Mouse (Mus musculus): ENCODE results near the gene Mast1.

Mast1 gene

DNA sequence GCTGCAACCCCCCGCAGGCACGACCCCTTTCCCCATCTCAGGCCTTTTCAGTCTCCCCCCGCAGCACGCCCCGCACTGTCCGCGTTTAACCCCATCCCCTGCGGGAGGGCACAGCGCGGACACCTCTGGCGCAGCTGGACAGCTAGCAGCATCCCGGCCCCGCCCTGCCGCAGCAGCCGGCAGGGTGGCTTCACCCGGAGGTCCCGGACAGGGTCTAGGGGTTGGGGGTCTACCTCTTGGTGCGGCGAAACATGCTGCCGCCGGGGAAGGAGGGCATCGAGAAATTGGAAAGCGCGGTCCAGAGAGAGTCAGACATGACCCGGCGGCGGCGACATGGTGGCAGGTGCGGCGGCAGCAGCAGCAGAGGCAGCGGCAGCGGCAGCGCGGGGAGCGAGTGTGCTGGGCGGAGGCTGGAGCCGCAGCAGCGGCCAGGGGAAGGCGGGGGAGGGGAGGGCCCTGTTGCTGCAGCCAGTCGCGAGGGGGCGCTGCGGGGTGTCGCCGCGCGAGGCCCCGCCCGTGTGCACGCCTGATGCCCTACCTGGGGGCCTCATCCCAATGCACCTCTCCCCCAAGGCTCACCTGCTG, at the start of gene Mast1:
TSS of gene Mast1 (minus strand) at position 398 of the 585 bp plus-strand sequence.
- no peak for DNase-seq (ENCODE audit: low read depth, low spot score)

DNA sequence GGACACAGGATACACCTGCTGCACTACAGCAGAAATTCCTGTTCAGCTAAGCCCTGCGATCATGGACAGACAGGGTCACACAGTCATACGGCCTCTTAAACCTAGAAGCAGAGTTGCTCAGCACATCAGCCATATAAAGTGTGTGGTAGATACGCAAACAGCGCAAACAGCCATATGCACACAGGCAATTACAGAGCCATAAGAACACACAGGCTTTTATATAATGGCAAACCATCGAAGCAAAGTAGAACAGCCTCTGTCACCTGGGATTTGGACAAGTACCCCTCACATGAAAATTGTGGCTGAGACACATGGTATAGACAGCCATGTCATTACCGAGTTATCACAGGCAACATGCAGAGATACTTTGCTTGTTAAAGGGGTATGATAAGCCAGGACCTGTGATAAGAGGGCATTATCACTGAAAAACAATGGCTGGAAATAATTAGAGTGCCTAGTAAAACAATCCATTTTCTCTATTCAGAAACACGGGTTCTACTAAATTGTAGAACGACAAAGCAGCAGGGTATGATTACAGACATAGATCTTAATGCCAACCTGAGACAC, 49.3 kb upstream of the Mast1 start:
- DNase-seq (ENCODE audit: low read depth, low spot score) = no peak

DNA sequence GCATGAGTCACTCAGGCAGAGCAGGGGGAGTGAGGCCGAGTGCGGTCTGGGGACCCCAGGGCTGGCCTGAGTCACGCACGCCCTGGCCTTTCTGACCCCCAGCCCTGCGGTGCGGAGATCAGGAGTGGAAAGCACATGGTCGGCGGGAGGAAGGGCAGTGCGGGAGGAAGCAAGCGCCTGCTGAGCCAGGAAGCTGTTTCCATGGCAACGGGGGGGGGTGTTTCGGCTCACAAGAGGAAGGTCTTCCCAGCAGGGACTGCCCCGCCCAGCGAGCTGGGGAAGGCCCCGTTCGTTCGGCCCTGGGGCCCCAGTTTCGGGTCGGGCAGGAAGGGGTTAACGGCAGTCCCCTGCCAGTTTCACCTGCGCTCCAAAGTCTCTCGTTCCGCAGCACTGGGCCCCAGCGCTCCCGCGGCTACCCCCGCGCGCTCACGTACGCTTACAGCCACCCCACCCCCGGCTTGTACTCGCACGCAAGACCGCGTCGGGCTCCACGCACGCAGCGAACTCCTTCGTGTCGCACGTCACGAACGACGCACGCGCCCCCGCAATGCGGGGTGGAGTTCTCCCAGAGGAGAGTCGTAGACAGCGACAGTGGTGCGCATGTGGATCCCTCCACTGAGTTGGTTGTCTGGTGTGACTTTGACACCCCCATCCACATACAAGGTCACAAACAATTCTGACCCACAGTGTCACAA, 48.7 kb upstream of the Mast1 start:
- peak; percentile 85 for DNase-seq (ENCODE audit: low read depth, low spot score)

DNA sequence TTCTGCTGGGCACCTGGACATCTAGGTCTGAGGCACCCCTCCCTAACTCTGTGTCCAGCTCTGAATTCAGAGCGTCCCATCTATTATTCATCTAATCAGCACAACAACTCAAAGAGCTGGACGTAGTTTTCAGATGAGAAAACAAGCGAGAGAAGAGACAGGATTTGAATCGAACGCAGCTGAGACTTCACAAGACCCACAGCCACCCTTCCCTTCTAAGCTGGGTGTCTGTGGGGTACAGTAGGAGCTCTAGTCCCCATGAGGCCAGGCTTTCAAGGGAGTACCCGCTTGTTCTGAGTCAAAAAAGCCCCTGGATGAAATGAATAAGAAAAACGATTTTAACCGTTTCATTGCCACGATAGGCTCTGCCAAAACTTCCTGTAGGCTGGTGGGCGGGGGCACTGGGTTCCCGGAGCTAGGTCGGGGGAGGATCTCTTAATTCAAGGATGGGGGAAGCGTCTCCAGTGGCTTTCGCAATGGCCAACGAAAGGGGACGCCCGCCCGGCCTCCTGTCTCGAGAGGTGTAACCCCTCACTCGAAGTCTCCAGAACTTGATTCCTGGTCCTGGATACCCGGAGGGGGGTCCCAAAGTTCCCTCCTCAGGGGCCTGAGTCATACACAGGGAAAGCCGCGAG, 48.0 kb upstream of the Mast1 start:
- DNase-seq (ENCODE audit: low read depth, low spot score) = no peak

DNA sequence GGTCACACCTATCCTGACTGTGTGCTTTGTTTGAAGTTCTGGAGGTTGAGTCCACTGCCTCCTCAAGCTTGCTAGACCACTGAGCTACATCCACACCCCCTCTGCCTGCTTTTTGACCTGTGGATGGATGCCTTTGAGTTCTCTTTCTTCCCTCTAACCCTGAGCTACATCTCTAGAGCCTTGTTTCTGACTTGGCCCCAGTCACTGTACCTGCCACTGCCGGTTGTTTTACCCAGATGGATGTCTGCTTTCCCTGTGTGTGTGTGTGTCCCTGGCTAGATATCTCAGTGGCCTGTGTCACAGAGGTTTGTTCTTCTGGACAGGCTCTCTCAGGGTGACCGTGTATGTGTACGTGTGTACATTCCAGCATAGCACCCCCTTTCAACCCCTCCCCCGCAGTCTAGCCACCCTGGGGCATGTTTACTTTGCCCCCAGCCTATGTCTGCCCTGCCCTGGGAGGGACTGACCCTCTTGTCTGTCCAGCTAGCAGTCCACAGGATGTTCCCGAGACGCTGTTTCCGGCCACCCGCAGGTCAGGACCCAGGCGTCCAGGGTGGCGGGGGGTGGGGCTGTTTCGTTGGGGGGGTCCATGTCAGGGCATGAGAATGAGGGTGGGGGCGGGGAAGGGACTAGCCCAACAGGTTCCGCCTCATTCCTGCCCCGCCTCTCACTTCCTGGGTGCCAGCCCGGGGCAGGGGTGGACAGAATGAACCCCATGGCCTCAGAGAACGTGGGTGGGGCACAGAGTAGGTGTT, 47.3 kb upstream of the Mast1 start:
- no peak for DNase-seq (ENCODE audit: low read depth, low spot score)

DNA sequence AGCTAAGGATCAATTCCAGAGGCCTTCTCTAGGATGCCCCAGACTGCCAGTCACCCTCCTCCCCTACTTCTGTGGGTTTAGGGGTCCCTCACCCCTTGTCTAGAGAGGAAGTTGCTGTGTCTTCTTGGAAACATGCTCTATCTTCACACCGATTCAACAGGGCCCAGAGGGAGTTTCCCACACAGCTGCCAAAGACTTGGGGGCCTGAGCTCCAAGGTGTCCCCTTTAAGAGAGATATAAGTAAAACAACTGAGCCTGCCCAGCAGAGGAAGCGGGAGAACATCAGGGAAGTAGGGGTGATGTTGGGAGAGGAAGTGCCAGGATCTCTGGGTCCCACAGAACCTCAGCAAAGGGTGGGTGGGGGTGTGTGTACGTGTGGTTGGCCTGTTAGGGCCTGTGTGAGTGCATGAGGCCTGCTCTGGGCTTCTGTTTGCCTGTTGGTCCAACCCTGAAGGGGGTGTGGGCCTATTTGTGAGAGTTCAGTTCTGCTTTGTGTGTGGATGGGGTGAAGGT, 45.4 kb upstream of the Mast1 start:
- DNase-seq (ENCODE audit: low read depth, low spot score) = no peak

DNA sequence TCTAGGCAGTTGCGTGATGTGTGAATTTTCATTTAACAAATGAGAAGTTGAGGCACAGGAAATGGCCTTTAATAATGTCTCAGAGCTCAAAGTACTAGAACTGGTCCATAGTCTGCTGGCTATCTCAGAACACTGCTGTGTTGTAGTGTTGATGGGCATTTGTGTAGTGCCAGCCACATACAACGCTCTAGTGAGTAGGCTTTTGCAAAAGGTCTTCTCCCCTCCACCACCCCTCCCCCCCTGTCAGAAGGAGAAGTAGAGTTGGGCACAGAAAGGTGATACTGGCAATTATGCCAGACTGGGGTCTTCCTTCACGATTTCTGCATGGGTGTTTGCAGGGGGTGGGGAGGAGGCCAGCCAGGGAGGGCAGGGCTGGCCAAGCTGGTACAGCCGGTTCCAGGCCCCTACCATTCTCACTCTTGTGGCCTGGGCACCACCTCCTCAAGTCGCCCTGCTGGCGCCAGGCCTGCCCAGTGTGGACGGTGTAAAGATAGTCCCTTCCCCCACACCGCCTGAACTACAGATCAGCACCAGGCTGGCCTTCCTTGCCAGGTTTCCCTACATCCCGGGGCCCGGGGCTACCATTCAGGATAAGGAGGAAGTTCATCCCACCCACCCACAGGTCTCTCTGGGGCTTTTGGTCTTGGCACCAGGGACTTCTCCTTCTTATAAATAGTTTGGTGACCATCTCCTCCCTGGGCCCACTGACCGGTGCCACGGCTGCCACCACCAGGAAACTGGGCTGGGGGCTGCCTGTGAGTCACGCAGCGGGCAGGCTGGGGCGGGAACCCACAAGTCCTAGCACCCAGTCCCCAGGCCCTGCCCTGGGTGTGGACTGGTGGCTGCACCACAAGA, 44.7 kb upstream of the Mast1 start:
- DNase-seq (ENCODE audit: low read depth, low spot score) = no peak

DNA sequence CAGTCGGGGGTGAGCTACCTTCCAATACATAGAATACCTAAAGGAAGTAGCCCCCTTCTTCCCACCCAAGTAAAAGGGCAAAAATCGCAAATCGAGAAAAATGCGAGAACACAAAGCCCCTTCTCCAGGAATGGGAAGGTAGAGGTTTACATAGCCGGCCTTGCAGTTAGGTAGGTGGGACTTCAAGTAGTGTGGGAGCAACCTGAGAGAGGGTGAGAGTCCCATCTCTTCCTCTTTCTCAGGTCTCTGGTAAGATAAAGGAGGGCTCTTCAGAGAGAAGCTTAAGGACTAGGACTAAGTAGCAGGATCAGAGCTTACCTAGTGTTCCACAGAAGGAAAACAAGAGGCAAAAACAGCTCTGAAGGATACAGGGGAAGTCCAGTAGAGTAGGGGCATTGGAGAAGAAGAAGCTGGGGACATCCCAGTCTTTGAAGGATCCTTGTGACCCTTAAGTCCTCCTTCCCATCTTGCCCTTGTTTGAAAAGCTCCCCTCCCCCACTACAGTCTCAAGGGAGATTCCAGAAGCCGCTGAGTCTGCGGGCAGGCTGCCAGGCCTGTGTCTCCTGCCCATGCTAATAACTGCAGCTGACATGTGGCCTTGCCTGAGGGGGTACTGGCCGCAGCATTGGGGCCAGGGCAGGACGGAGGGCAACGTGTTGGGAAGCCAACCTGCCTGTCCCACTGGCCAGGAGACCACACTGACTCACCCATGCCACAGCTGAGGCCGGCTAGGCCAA, 43.6 kb upstream of the Mast1 start:
- DNase-seq (ENCODE audit: low read depth, low spot score) = no peak

DNA sequence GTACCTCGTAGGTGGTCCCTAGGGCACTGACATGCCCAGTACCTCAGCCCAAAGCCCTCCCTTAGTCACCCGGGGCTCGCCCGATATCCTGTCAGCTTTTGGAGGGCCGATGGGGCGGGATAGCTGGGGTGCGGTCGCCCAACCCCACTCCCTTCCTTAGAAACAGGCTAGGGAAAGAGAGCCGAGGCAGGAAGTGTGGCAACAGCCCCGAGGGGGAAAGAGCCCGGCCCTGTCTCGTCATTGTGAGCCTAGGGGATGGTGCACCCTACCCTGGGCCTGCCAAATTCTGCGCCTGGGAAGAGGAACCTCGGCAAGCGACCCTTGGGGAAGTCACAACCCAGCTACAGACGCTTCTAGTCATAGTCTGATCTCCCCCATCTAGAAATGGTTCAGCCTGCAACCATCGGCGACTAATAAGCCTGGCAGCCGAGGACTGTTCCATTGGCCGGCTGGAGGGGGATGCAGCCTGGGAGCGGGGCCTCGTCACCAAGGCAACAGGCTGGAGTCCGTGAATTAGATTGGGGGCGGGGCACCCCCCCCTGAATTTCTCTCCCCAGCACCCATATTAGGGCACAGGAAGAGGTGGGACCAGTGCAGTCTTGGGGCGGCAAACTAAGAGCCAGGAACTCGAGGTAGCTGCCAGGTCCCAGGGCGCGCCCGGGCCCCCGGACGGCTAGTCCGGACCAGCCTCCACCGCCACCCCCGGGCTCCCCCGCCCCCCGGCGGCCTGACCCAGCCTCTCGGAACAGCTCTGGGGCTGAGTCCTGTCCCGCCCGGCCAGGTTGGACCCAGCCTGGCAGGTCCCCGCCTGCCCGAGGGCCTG, 42.7 kb upstream of the Mast1 start:
- DNase-seq (ENCODE audit: low read depth, low spot score) = peak; percentile 93

DNA sequence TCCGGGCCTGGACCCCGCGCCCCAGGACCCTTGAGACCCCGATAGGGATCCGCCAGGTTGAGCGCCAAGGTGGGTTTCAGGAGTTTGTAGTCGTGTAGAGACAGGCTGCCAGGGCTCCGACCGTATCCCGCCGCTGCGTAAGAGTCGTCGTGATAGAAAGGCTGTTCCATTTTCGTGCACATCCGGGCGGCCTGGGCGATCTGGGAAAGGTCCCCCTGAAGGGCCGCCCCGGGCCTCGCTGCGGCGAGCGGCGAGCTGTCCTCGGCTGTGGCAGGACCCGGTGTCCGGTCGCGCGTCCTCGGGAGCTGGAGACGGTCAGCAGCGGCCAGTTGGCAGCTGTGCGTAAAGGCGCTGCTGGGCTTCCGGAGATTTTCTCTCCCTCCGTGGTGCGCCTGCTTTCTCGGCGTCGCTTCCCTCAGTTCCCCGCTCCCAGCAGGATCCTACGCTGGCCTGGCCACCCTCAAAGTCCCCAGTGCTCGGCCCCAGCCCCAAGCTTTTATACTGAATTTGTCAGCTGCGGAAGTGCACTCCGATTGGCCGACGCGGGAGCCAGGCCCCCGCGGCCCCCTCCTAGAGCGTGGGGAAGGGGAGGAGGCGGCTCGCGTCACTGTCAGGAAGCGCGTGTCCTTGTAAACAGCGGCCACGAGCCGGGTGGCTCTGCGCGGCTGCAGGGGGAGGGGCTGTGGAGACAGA, 41.2 kb upstream of the Mast1 start, which contains the start of gene Junb:
TSS of gene Junb (minus strand) at position 471 of the 693 bp plus-strand sequence.
- DNase-seq (ENCODE audit: low read depth, low spot score) = peak; percentile 87

DNA sequence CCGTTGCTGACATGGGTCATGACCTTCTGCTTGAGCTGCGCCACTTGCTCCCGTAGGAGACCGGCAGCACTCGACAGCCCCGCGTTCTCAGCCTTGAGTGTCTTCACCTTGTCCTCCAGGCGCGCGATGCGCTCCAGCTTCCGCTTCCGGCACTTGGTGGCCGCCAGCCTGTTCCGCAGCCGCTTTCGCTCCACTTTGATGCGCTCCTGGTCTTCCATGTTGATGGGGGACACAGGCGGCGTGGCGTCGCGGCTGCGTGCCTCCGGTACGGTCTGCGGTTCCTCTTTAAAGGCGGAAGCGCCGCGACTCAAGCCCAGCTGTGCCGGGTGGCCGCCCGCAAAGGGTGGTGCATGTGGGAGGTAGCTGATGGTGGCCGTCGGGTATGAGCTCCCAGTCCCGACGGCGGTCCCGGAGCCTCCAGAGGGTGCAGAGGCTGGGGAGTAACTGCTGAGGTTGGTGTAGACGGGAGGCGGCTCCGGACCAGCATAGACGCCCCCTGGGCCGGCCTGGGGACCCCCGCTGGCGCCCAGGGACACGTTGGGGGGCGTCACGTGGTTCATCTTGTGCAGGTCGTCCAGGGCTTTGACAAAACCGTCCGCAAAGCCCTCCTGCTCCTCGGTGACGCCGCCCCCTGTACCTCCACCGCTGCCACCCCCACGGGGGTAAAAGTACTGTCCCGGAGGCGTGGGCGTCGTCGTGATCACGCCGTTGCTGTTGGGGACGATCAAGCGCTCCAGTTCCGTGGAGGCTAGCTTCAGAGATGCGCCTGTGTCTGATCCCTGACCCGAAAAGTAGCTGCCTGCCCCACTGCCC, 40.5 kb upstream of the Mast1 start:
- DNase-seq (ENCODE audit: low read depth, low spot score) = no peak

DNA sequence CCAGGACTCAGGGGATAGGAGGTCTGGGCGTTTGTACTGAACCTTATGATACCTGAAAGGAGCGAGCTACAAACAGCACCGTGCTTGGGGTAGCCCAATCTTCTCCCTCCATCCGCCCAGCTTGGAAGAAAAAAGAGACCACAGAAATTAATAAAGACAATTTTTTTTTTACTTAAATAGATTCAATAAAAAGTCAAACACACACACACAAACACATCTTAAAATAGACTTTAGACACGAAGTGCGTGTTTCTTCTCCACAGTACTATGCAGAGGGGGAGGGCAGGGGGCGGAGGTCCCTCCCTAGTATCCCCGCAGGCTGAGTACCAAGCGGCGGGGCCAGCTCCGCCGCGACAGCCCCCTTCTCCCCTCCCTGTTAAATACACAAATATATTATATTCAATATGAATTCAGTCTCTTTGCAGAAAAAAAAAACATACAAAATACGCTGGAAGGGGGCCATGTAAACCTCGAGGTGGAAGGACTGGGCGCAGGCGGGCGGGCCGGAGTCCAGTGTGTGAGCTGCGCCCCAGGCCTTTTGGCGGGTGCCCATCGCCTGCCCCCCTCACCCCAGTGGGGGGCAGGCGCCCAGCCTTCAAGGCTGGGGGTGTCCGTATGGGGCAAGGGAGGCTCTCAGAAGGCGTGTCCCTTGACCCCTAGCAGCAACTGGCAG, 39.7 kb upstream of the Mast1 start:
- no peak for DNase-seq (ENCODE audit: low read depth, low spot score)

DNA sequence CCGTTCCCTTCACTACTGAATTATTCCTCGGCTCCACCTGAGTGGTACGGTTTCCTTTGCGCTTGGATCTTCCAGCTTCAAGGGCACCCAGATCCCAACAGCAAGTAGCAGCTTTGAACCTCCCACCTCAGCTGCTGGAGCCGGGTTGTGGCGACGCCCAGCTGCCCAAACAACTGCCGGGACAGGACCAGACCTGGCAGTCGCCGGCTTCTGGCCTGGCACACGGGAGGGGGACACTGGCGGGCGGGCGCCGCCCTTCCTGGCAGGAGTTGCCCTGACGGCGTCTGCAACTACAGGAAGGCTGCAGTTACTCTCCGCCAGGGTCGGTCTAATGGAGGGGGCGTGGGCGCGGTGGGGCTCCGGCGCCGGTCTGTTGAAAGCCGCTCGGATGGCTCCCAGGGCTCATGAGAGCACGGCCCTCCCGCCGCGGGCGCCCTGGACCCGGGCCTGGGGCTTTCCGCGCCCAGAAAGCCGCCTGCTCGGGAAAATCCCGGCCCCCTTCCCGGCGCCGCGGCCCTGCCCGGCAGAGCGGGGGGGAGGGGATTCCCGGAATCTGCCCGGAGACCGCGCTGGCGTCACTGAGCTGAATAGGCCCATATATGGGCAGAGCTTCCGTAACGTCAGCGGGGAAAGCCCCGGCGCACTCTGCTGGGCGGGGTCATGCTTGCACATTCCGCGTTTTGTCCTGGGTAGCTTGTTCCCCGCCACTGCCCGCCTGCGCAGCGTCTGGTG, 39.0 kb upstream of the Mast1 start:
- DNase-seq (ENCODE audit: low read depth, low spot score) = peak; percentile 96

DNA sequence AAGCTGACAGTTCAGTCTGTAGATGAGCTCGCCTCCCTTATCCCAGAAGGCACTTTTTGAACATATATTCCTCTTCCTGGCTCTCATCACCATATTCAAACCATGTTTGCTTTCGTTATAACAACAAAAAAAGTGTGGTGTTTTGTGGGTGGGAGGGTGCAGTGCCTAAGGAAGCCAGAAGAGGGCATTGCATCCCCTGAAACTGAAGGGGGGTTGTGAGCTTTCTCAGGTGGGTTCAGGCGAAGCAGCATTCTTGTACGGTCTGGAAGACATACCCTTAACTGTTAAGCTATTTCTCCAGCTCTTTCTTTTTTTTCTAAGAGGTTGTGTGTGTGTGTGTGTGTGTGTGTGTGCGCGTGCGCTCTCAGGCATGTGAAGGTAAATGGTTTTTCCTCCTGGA, 38.3 kb upstream of the Mast1 start:
- DNase-seq (ENCODE audit: low read depth, low spot score) = no peak

DNA sequence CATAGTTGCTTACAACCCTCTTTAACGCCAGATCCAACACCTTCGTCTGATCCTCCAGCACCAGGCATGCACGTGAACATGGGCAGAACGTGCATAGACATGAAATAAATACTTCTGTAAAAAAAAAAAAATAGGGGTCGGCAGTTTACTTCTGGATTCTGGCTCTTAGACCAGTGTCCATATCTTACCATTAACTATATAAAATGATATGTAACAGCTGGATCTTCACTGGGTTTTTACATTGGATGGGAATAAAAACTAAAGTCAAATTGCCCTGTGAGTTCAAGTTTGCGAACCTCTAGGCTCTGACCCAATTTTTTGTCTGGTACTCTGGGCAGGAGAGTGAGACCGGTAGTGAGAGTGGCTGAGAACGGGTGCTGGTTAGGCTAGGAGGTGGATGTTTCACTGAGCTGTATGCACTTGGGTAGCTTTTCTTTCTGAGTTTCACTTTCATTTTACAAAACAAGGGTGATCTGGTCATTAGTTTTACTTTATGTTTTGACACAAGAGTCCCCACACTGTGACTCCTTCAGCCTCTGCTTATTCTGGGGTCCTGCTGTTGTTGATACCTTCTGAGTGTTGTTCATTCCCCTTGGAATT, 37.5 kb upstream of the Mast1 start:
- no peak for DNase-seq (ENCODE audit: low read depth, low spot score)
